Mouse (Mus musculus): ENCODE data around the gene Kcp.

GRCm38 (mm10) chr6:29436461-29436934, 71.3 kb downstream of the Kcp start:
- TF ChIP-seq CTCF (IDR thresholded peaks at IDR 0.05; ENCODE audit: control insufficient read depth, insufficient read depth, low read length) (no peak), POLR2A (IDR thresholded peaks at IDR 0.05; ENCODE audit: borderline replicate concordance, control insufficient read depth, low read depth, low read length) (no peak)
